Mouse (Mus musculus) megakaryocyte, embryonic 14.5 days (primary cell): ENCODE measurements around the gene Uqcc2.

ENCODE experiments used
- FLI1 ChIP-seq: IDR thresholded peaks from 2 replicates; pipeline ENCODE4 v1.6.1; 2012; ENCODE audit warnings: low read length, inconsistent platforms, mixed read lengths
- GATA1 ChIP-seq: IDR thresholded peaks from 3 replicates; pipeline ENCODE4 v1.6.1; 2012; ENCODE audit warnings: mixed read lengths, low read length, inconsistent platforms, borderline replicate concordance

GRCm38 (mm10) chr17:27151411-27151810, 17.7 kb upstream of the Uqcc2 start:
- no peak for TF ChIP-seq GATA1
- TF ChIP-seq FLI1: no peak
